Mouse (Mus musculus): ENCODE results near the gene Lif. TPM values are rescaled to one million over a fixed set of nuclear protein-coding genes. Genes with fewer than 3 reads are reported as not detected.

Lif gene
- polyA plus RNA-seq, 1 experiment from 2014 or later = not detected

GRCm38 (mm10) chr11:4306086-4306485, 48.7 kb downstream of the Lif start:
- Histone ChIP-seq H3K27ac (ENCODE audit: low read depth) (no peak overlapping the region), H3K4me1 (ENCODE audit: insufficient read depth) (no peaks in the 10 kb centered on the region), H3K9me3 (ENCODE audit: low read length) (no peaks in the 10 kb centered on the region), H3K9ac (replicated peaks) (no peak overlapping the region), H3K4me3 (ENCODE audit: low read depth, low read length) (no peak overlapping the region), H3K36me3 (replicated peaks; ENCODE audit: insufficient read depth, low read length) (no peaks in the 10 kb centered on the region), H3K4me2 (ENCODE audit: low read depth, low read length) (no peak overlapping the region), H3K27me3 (ENCODE audit: insufficient read depth, low read length) (no peaks in the 10 kb centered on the region)
- 61% methylated on average over 2 of the region's 2 CpGs for whole genome bisulfite sequencing (ENCODE audit: insufficient replicate concordance)
- TF ChIP-seq EP300 (IDR thresholded peaks at IDR 0.05; ENCODE audit: low read depth) = no peak
- no peak for TF ChIP-seq CTCF (IDR thresholded peaks at IDR 0.05; ENCODE audit: low read depth)
- ATAC-seq = no peak
- no peak for DNase-seq

- Histone ChIP-seq H3K36me3 (replicated peaks; ENCODE audit: insufficient read depth, low read length) (no peaks in the 10 kb centered on the region), H3K27me3 (ENCODE audit: insufficient read depth, low read length) (no peaks in the 10 kb centered on the region), H3K4me3 (ENCODE audit: low read depth, low read length) (no peak overlapping the region), H3K9me3 (ENCODE audit: low read length) (no peaks in the 10 kb centered on the region), H3K4me1 (ENCODE audit: insufficient read depth) (no peaks in the 10 kb centered on the region), H3K9ac (replicated peaks) (no peak overlapping the region), H3K4me2 (ENCODE audit: low read depth, low read length) (no peak overlapping the region), H3K27ac (ENCODE audit: low read depth) (no peak overlapping the region)
- TF ChIP-seq EP300 (IDR thresholded peaks at IDR 0.05; ENCODE audit: low read depth) (no peak), CTCF (IDR thresholded peaks at IDR 0.05; ENCODE audit: low read depth) (no peak)
- DNase-seq (no peak), ATAC-seq (no peak)
- 58% methylated on average over 6 of the region's 6 CpGs for WGBS (ENCODE audit: insufficient replicate concordance)
These were observed 50.7 kb downstream of the Lif start for GRCm38 (mm10) chr11:4308060-4308513.

- no peak overlapping the region for H3K27ac ChIP-seq (ENCODE audit: low read depth)
- 45% methylated on average over 25 of the region's 25 CpGs for WGBS (ENCODE audit: insufficient replicate concordance)
- H3K4me3 ChIP-seq (ENCODE audit: low read depth, low read length) = no peak overlapping the region
- no peaks in the 10 kb centered on the region for H3K27me3 ChIP-seq (ENCODE audit: insufficient read depth, low read length)
- no peaks in the 10 kb centered on the region for H3K9me3 ChIP-seq (ENCODE audit: low read length)
- TF ChIP-seq EP300 (IDR thresholded peaks at IDR 0.05; ENCODE audit: low read depth) = no peak
- TF ChIP-seq CTCF (IDR thresholded peaks at IDR 0.05; ENCODE audit: low read depth) = no peak
- H3K4me1 ChIP-seq (ENCODE audit: insufficient read depth) = no peaks in the 10 kb centered on the region
- no peaks in the 10 kb centered on the region for H3K36me3 ChIP-seq (replicated peaks; ENCODE audit: insufficient read depth, low read length)
- ATAC-seq (no peak), DNase-seq (no peak)
- H3K4me2 ChIP-seq (ENCODE audit: low read depth, low read length) = no peak overlapping the region
- H3K9ac ChIP-seq (replicated peaks) = no peak overlapping the region
These were observed 51.4 kb downstream of the Lif start for GRCm38 (mm10) chr11:4308514-4309450.

GRCm38 (mm10) chr11:4309613-4310012, 52.3 kb downstream of the Lif start:
- 65% methylated on average over 4 of the region's 4 CpGs for WGBS (ENCODE audit: insufficient replicate concordance)
- no peak for DNase-seq

GRCm38 (mm10) chr11:4310324-4310723, 53.0 kb downstream of the Lif start:
- ATAC-seq = no peak
- H3K27ac ChIP-seq (ENCODE audit: low read depth) = no peak overlapping the region
- DNase-seq = no peak
- H3K4me1 ChIP-seq (ENCODE audit: insufficient read depth) = no peaks in the 10 kb centered on the region
- WGBS (ENCODE audit: insufficient replicate concordance) = 84% methylated on average over 4 of the region's 4 CpGs
- no peak overlapping the region for H3K4me2 ChIP-seq (ENCODE audit: low read depth, low read length)
- H3K9ac ChIP-seq (replicated peaks) = no peak overlapping the region
- TF ChIP-seq EP300 (IDR thresholded peaks at IDR 0.05; ENCODE audit: low read depth) (no peak), CTCF (IDR thresholded peaks at IDR 0.05; ENCODE audit: low read depth) (no peak)
- no peaks in the 10 kb centered on the region for H3K36me3 ChIP-seq (replicated peaks; ENCODE audit: insufficient read depth, low read length)
- H3K4me3 ChIP-seq (ENCODE audit: low read depth, low read length) = no peak overlapping the region
- H3K27me3 ChIP-seq (ENCODE audit: insufficient read depth, low read length) = no peaks in the 10 kb centered on the region
- H3K9me3 ChIP-seq (ENCODE audit: low read length) = no peaks in the 10 kb centered on the region

More at GRCm38 (mm10) chr11:4309613-4310012, 52.3 kb downstream of the Lif start:
- Histone ChIP-seq H3K9ac (replicated peaks) (no peak overlapping the region), H3K27me3 (ENCODE audit: insufficient read depth, low read length) (no peaks in the 10 kb centered on the region), H3K4me1 (ENCODE audit: insufficient read depth) (no peaks in the 10 kb centered on the region), H3K4me3 (ENCODE audit: low read depth, low read length) (no peak overlapping the region), H3K27ac (ENCODE audit: low read depth) (no peak overlapping the region), H3K9me3 (ENCODE audit: low read length) (no peaks in the 10 kb centered on the region), H3K36me3 (replicated peaks; ENCODE audit: insufficient read depth, low read length) (no peaks in the 10 kb centered on the region), H3K4me2 (ENCODE audit: low read depth, low read length) (no peak overlapping the region)
- no peak for TF ChIP-seq CTCF (IDR thresholded peaks at IDR 0.05; ENCODE audit: low read depth)
- no peak for TF ChIP-seq EP300 (IDR thresholded peaks at IDR 0.05; ENCODE audit: low read depth)
- ATAC-seq = no peak

GRCm38 (mm10) chr11:4312180-4312579, 54.8 kb downstream of the Lif start:
- ATAC-seq = no peak
- no peaks in the 10 kb centered on the region for H3K4me1 ChIP-seq (ENCODE audit: insufficient read depth)
- no peaks in the 10 kb centered on the region for H3K27me3 ChIP-seq (ENCODE audit: insufficient read depth, low read length)
- H3K9ac ChIP-seq (replicated peaks) = no peak overlapping the region
- WGBS (ENCODE audit: insufficient replicate concordance) = 79% methylated on average over 4 of the region's 4 CpGs
- H3K36me3 ChIP-seq (replicated peaks; ENCODE audit: insufficient read depth, low read length) = no peaks in the 10 kb centered on the region
- no peaks in the 10 kb centered on the region for H3K9me3 ChIP-seq (ENCODE audit: low read length)
- TF ChIP-seq EP300 (IDR thresholded peaks at IDR 0.05; ENCODE audit: low read depth) = no peak
- no peak for TF ChIP-seq CTCF (IDR thresholded peaks at IDR 0.05; ENCODE audit: low read depth)
- no peak overlapping the region for H3K4me3 ChIP-seq (ENCODE audit: low read depth, low read length)
- DNase-seq = no peak
- H3K27ac ChIP-seq (ENCODE audit: low read depth) = no peak overlapping the region
- H3K4me2 ChIP-seq (ENCODE audit: low read depth, low read length) = no peak overlapping the region
